Mouse (Mus musculus) lung, postnatal 4 days (tissue): Measurements from ENCODE around the gene Hsdl2.
"Not testable (repeated sequence)": the region's sequence is repeated elsewhere in the genome, so short reads cannot be mapped to it uniquely, and the experiment has no call there.

Experiments used
- DNase-seq, 2 experiments: peaks; one replicate each; pipeline ENCODE4 v3.0.0; 2021

Hsdl2 gene

DNA sequence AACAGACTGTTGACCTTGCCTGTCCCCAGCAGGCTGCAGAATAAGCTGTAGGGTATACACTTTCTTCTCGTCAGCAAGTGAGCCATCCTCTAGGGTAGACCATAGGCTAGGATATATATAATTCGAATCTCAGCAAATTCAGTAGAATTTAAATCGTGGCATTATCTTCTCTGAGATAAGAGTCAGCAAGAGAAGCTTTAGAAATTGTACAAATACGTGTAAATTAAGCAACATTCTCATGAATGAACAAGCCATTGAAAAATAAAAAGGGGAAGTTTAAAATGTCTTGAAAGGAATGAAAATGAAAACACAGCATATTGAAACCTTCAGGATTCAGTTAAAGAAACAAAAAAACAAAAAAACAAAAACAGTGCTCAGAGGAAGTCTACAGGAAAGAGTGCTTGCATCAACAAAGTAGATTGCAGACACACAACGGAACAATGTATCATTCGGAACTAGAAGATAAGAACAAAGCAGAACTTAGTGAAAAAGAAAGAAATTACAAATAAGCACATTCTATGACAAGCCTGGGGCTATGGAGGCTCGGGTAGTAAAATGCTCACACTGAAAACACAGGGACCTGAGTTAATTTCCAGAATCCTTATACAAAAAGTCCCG lies 15.7 kb upstream of the Hsdl2 start:
- DNase-seq = no peak

DNA sequence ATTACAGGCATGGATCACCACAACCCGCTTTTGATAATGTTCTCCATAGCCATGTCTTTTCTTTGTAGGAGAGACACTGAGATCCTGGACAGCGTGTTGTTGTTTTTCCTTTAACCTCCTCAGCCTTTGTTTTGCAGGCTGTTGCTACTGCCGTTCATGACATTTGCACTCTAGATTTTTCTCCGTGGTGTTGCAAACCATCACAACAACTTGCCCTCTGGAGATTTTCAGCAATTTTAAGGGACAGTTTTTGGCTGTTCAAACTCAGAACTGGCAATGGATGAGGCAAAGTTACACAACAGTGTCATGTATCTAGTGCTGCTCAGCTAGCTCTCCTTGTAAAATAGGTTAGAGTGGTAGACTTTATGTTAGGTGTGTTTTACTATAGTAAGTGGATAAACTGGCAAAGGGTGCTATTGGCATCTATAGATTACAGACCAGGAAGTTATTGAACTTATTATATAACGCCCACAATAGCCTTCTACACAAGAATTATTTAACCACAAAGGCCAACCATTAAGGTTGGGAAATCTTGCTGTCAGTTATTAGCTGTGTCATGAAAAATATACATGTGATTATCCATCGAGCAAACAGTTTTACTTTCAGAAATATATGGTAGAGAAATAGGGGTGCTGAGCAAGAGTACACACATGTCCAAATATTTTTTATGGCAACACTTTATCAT lies 13.6 kb upstream of the Hsdl2 start:
- DNase-seq = no peak

DNA sequence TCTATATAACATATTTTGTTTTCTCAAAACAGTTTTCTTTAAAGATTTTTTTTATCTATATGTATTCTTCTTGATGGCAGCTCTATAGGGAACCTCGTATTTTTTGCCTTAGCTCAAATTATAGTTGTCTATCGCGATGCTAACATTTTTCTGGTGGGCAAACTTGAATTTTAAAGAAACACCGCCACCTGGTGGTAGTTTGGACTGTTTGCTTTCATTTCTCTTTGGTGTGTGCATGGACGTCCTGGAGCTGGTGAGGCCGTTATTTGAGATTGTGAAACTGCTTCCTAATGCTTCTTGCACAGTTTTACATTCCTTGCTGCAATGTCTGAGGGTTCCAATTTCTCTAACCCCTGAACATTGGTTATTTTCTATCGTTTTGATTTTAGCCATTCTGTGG lies 11.8 kb upstream of the Hsdl2 start:
- peak; percentile 35 to 83 for DNase-seq

GRCm38 (mm10) chr4:59570519-59570918 lies 10.8 kb upstream of the Hsdl2 start:
- not testable (repeated sequence) for DNase-seq

DNA sequence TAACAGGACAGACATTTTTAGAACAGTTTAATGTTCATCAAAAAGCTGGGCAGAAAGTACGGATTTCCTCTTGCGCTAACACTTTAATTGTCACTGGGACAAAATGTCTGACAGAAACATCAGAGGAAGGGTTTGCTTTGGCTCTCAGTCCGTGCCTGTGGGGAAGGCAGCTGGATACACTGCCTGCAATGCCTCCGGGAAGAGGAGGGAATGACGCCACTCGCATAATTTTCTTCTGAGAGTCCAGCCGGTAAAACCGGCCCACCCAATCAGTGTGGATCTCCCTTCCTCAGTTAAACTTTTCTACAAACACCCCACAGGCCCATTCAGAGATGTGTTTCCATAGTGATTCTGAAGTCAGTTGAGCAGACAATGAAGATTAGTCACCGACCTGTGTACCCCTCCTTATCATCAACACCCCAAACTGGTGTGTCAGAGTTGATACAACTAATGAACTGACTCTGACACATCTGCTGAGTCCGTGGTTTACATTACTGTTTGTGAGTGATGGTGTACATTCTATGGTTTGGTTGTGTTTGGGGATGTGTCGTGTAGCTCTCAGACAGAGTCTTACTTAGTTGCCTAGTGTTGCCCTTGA lies 8.7 kb upstream of the Hsdl2 start:
- DNase-seq = no peak

DNA sequence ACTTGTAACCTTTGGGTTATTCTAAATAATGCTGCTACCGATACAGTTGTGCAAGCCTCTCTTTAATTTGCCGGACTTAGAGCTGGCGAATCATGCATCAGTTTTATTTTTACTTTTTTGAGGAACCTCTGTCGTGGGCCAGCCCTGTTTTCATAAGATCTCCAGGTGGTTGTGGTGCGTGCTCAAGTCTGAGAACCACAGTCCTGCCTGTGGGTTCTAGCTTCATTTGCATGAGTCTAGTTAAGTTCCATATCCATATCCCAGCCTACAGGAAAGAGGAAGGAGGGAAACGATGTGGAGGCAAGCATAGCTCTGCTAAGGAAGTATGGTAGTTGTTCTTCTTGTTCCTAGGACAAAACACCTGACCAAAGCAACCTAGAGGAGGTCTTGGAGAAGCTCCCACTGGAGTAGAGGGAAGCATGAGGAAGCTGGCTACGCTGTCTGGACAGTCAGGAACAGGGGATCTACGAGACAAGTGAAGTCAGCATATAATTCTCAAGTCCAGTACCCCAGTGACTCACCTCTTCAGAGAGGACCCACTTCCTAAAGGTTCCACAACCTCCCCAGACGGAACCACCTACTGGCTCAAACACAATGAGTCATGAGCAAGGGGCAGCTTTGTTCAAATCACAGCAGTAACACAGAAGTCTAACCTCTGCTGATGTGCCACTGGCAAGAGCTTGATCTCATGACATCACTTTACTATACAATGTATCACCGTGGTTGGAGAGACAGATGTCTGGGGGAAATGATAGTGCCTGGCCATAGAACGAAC lies 6.0 kb upstream of the Hsdl2 start:
- no peak for DNase-seq

GRCm38 (mm10) chr4:59580495-59581281 lies 675 bp upstream of the Hsdl2 start:
- peak; percentile 41 to 51 for DNase-seq

- no peak for DNase-seq
Observed at GRCm38 (mm10) chr4:59582186-59582585, 823 bp downstream of the Hsdl2 start.

- peak in 1 of 2 experiments; percentile 17 for DNase-seq
Observed at GRCm38 (mm10) chr4:59585097-59585496, 3.7 kb downstream of the Hsdl2 start.

DNA sequence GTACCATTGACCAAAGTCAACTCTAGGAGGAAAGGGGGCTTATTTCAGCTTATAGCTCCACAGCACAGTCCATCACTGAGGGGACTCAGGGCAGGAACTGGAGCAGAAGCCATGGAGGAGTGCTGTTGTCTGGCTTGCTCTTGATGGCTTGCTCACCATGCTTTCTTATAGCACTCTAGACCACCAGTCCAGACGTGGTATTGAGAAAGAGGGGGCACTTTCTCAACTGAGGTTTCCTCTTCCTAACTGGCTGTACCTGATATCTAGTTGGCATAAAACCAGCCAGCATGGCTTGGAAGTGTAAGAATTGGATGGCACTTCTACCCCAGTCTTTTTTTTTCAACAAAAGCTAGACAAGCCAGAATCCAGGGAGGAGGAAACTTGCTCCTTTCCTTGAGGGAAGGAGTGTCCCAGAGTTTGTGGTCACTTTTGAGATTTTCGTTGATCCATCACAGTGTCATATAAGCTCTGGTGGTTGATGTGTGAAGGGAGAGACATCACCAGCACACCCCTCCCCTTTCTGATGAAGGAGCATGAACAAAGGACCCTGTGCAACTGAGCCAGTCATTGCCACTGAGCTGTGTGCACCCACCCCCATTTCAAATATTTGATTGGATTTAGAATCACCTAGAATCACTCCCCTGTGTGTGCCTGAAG lies 6.0 kb downstream of the Hsdl2 start:
- DNase-seq = no peak

DNA sequence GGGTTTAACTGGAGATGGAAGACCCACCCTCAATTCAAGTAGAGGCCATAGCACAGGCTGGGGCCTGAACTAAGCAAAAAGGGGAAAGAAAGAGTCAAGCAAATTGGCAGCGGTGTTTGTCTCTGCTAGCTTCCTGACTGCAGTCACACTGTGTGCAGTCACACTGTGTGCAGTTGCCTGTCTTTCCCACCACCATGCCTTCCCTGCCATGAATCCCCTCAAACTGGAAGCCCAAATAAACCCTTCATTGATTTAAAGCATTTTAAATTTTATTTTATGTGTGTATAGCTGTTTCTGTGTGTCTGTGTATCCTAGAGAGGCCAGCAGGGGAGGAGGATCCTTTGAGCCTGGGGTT lies 6.5 kb downstream of the Hsdl2 start:
- DNase-seq = no peak

DNA sequence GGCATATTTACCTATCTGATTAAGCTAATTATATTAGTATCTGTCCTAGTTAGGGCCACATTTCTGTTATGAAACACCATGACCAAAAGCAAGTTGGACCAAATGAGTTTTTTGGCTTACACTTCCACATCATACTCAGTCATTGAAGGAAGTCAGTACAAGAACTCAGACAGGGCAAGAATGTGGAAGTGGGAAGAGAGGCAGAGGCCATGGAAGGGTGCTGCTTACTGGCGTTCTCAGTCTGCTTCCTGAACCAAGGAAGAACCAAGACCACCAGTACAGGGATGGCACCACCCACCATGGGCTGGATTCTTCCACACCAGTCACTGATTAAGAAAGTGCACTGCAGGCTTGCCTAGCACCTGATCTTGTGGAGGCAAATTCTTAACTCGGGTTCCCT lies 13.3 kb downstream of the Hsdl2 start:
- DNase-seq = no peak

- no peak for DNase-seq
Observed at GRCm38 (mm10) chr4:59596556-59596955, 15.2 kb downstream of the Hsdl2 start.

DNA sequence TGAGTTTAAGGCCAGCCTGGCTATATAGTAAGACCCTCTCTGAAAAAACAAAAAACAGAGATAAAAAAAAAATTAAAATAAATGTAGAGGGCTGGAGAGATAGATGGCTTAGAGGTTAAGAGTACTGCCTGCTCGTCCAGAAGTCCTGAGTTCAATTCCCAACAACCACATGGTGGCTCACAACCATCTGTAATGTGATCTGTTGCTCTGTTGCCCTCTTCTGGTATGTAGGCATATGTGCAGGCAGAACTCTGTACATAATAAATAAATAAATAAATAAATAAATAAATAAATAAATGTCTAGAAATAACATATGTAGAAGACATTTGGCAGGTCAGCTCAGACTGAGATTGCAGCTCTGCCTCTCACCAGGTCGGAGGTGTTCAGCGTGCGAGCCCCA lies 21.3 kb downstream of the Hsdl2 start:
- no peak for DNase-seq

- no peak for DNase-seq
Observed at GRCm38 (mm10) chr4:59604892-59605291, 23.5 kb downstream of the Hsdl2 start.

GRCm38 (mm10) chr4:59605501-59605900 lies 24.1 kb downstream of the Hsdl2 start:
- no peak for DNase-seq

DNA sequence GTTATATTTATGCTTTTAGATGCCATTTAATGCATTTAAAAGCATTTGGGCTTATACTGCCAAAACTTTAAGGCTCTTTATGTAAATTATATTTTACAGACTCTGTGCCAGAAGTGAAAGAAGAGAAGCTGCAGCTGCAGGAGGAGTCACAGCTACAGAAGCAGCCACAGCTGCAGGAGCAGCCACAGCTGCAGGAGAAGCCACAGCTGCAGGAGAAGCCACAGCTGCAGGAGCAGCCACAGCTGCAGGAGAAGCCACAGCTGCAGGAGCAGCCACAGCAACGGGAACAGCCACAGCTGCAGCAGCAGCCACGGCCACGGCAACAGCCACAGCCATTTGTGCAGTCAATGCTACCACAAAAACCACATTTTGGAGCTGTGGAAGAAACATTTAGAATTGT lies 29.0 kb downstream of the Hsdl2 start:
- DNase-seq = no peak

DNA sequence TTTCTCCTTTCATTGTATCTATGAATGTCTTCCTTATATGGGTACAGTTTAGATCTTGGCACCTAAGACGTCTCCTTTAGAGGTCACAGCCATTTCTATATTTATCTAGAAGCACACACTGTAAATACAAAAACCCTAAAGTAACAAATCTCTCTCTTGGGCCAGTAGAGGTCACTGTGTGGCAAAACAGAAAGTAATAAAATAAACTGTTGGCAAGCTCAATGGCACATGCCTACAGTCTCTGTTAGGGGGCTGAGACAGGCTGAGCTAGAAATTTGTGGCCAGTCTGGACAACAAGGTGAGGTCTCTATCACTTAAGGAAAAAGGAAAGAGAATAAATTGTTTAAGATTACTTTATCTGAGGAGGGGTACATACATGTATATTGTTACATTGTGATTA lies 33.6 kb downstream of the Hsdl2 start:
- peak in 1 of 2 experiments; percentile 36 for DNase-seq

- DNase-seq = no peak
Observed at GRCm38 (mm10) chr4:59619611-59620245, 38.4 kb downstream of the Hsdl2 start.

DNA sequence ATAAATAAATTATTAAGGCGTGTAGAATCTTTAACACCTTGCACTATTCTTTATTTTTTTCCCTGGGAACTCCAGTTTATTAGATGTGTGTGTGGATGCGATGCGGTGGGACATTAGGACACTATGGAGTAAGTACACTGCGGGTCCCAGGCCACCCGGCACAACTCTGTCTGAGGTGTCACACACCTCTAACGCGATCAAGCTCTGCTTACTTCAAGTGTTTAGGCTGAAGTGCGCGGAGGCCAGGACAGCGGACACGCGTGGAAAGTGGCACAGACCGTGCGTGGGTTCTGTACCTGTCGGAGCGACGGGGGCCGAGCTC lies 44.3 kb downstream of the Hsdl2 start:
- no peak for DNase-seq

- DNase-seq = peak; percentile 81 to 91
Observed at GRCm38 (mm10) chr4:59625998-59626910, 44.9 kb downstream of the Hsdl2 start, which contains the start of gene E130308A19Rik. TSS of gene E130308A19Rik (plus strand) at chr4:59626211.
